Mouse (Mus musculus): ENCODE measurements around the gene 1110051M20Rik. TPM values are rescaled to one million over a fixed set of nuclear protein-coding genes. Genes with fewer than 3 reads are reported as not detected.

1110051M20Rik gene
- total and polyA plus RNA-seq, 3 experiments, result 0.05 to 0.76 TPM; not detected in 1

DNA sequence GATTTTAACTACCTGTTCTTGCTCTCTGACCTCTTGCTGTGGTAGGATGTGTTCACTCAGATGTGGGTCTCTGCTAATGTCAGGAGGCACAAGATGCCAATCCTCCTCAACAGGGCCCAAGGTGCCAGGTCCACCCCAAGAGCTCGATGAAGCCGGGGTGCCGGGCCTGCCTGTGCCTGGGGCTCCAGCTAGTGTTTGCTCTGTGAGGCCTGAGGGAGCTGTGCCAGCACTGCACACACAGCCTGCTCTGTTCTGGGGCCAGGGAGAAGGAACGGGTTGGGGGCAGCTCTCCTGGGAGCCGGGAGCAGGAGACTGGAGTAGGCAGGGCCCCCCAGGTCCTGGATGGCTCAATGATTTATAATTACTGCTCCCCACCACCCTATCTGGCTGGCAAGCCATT lies 186.4 kb downstream of the 1110051M20Rik start:
- Histone ChIP-seq H3K4me3 (ENCODE audit: low read depth, low read length) (no peak overlapping the region), H3K27me3 (ENCODE audit: insufficient read depth, low read length) (peaks cover 91% of the 10 kb centered on the region), H3K9me3 (replicated peaks) (no peaks in the 10 kb centered on the region), H3K4me1 (ENCODE audit: insufficient read depth, low read depth, low read length) (peaks cover 24% of the 10 kb centered on the region), H3K36me3 (replicated peaks) (no peaks in the 10 kb centered on the region)
- ATAC-seq (ENCODE audit: extremely low read depth, insufficient number of reproducible peaks, low FRiP score, poor library complexity, severe bottlenecking), result no peak
- no peak for DNase-seq (ENCODE audit: low spot score)
- no peak for TF ChIP-seq TAL1 (conservative IDR thresholded peaks at IDR 0.05; ENCODE audit: low read depth, low read length)
- TF ChIP-seq GATA2 (IDR thresholded peaks at IDR 0.05; ENCODE audit: borderline replicate concordance, low read depth, low read length), result no peak
- TF ChIP-seq CTCF (IDR thresholded peaks at IDR 0.05; ENCODE audit: low read depth, low read length), result no peak
- TF ChIP-seq POLR2AphosphoS5 (IDR thresholded peaks at IDR 0.05; ENCODE audit: insufficient replicate concordance, low read depth, low read length), result no peak
- TF ChIP-seq GATA1 (IDR thresholded peaks at IDR 0.05; ENCODE audit: borderline replicate concordance, low read length), result no peak

- Histone ChIP-seq H3K36me3 (replicated peaks) (no peaks in the 10 kb centered on the region), H3K4me1 (ENCODE audit: insufficient read depth, low read depth, low read length) (peaks cover 29% of the 10 kb centered on the region), H3K27me3 (ENCODE audit: insufficient read depth, low read length) (peaks cover 92% of the 10 kb centered on the region), H3K4me3 (ENCODE audit: low read depth, low read length) (peak overlapping the region; percentile 69), H3K9me3 (replicated peaks) (no peaks in the 10 kb centered on the region)
- no peak for ATAC-seq (ENCODE audit: extremely low read depth, insufficient number of reproducible peaks, low FRiP score, poor library complexity, severe bottlenecking)
- TF ChIP-seq GATA1 (IDR thresholded peaks at IDR 0.05; ENCODE audit: borderline replicate concordance, low read length), result no peak
- TF ChIP-seq GATA2 (IDR thresholded peaks at IDR 0.05; ENCODE audit: borderline replicate concordance, low read depth, low read length), result no peak
- TF ChIP-seq CTCF (IDR thresholded peaks at IDR 0.05; ENCODE audit: low read depth, low read length), result no peak
- no peak for TF ChIP-seq POLR2AphosphoS5 (IDR thresholded peaks at IDR 0.05; ENCODE audit: insufficient replicate concordance, low read depth, low read length)
- TF ChIP-seq TAL1 (conservative IDR thresholded peaks at IDR 0.05; ENCODE audit: low read depth, low read length), result no peak
- no peak for DNase-seq (ENCODE audit: low spot score)
Measured at GRCm38 (mm10) chr2:91257126-91257980, 187.2 kb downstream of the 1110051M20Rik start.

DNA sequence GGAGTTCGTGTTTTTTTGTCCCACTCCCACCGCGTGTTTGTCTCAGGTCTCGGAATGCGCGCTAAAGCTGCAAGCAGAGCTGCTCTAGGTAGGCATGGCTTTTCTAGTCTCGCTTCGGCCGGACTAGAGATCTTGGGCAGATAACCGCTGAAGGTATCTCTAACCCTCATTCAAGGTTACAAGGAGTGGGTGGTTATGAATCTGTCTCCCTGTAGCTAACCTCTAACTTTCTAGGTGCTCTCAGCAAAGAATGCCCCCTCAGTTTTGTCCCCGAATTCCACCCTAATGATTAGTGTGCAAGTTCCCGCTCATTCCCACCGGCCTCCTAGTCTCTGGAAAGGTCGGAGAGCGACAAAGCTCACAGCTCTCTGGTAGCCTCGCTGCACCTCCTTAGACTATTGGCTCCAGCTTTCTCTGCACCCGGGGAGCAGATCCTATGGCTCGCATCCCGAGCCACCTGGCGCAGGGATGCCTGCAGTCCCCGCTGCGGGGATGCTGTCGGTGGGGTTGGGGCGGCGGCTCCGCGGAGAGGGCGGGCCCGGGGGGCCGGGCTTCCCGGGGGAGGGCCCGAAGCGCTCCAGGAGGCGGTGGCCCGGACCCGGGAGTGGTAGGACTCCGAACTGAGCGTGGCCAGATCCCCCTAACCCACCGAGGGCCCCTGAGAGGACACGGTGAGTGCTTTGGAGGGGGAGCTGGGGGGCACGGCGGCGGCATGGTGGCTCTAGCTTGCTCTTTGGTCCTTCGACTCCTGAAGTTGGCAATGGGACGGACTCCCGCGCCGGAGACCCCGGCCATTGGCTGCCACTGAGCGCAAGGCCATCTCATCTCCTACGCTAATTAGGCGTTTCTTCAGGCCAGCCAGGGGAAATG lies 188.0 kb downstream of the 1110051M20Rik start:
- no peak for DNase-seq (ENCODE audit: low spot score)

DNA sequence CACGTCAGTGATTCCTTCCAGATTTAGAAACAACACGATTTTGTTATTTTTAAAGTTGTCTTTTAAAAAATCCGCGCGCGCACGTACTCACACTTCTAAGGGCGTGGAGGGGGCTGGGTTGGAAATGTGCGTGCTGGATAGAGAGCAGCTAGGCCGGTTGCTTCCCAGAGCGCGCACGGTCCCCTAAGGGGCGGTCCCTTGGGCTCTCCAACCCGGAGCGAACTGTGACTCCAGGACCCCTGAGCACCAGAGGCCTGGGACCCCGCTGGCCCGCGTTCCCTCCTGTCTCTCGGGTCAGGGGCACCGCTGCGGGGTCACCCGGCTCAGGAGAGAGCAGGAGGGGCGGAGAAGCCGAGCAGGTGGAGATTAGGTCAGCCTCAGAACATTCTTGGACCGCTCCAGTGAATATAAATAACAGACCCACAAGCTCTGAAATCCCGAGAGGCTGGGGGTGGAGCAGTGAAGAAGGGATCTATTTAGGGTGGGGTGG lies 188.8 kb downstream of the 1110051M20Rik start, which contains the start of gene Pacsin3:
Pacsin3 (plus strand) TSS at position 294 of the 490 bp plus-strand sequence.
- TF ChIP-seq GATA2 (IDR thresholded peaks at IDR 0.05; ENCODE audit: borderline replicate concordance, low read depth, low read length) (no peak), GATA1 (IDR thresholded peaks at IDR 0.05; ENCODE audit: borderline replicate concordance, low read length) (no peak), TAL1 (conservative IDR thresholded peaks at IDR 0.05; ENCODE audit: low read depth, low read length) (no peak), POLR2AphosphoS5 (IDR thresholded peaks at IDR 0.05; ENCODE audit: insufficient replicate concordance, low read depth, low read length) (no peak), CTCF (IDR thresholded peaks at IDR 0.05; ENCODE audit: low read depth, low read length) (no peak)
- Histone ChIP-seq H3K9me3 (replicated peaks) (no peaks in the 10 kb centered on the region), H3K36me3 (replicated peaks) (no peaks in the 10 kb centered on the region), H3K4me3 (ENCODE audit: low read depth, low read length) (peak within 1 kb of the TSS; percentile 69), H3K27me3 (ENCODE audit: insufficient read depth, low read length) (peaks cover 94% of the 10 kb centered on the region), H3K4me1 (ENCODE audit: insufficient read depth, low read depth, low read length) (peaks cover 31% of the 10 kb centered on the region)
- ATAC-seq (ENCODE audit: extremely low read depth, insufficient number of reproducible peaks, low FRiP score, poor library complexity, severe bottlenecking) (no peak), DNase-seq (ENCODE audit: low spot score) (no peak)

More for the DNA sequence above, 188.0 kb downstream of the 1110051M20Rik start:
- ATAC-seq (ENCODE audit: extremely low read depth, insufficient number of reproducible peaks, low FRiP score, poor library complexity, severe bottlenecking), result no peak
- no peaks in the 10 kb centered on the region for H3K36me3 ChIP-seq (replicated peaks)
- H3K4me1 ChIP-seq (ENCODE audit: insufficient read depth, low read depth, low read length), result peaks cover 34% of the 10 kb centered on the region
- no peaks in the 10 kb centered on the region for H3K9me3 ChIP-seq (replicated peaks)
- H3K4me3 ChIP-seq (ENCODE audit: low read depth, low read length), result peak overlapping the region; percentile 69
- H3K27me3 ChIP-seq (ENCODE audit: insufficient read depth, low read length), result peaks cover 96% of the 10 kb centered on the region
- TF ChIP-seq GATA2 (IDR thresholded peaks at IDR 0.05; ENCODE audit: borderline replicate concordance, low read depth, low read length), result no peak
- TF ChIP-seq CTCF (IDR thresholded peaks at IDR 0.05; ENCODE audit: low read depth, low read length), result no peak
- TF ChIP-seq GATA1 (IDR thresholded peaks at IDR 0.05; ENCODE audit: borderline replicate concordance, low read length), result no peak
- TF ChIP-seq POLR2AphosphoS5 (IDR thresholded peaks at IDR 0.05; ENCODE audit: insufficient replicate concordance, low read depth, low read length), result no peak
- TF ChIP-seq TAL1 (conservative IDR thresholded peaks at IDR 0.05; ENCODE audit: low read depth, low read length), result no peak

GRCm38 (mm10) chr2:91254725-91255380 lies 189.7 kb downstream of the 1110051M20Rik start:
- ATAC-seq (ENCODE audit: extremely low read depth, insufficient number of reproducible peaks, low FRiP score, poor library complexity, severe bottlenecking) (no peak), DNase-seq (ENCODE audit: low spot score) (no peak)
- no peak for TF ChIP-seq POLR2AphosphoS5 (IDR thresholded peaks at IDR 0.05; ENCODE audit: insufficient replicate concordance, low read depth, low read length)
- no peak for TF ChIP-seq TAL1 (conservative IDR thresholded peaks at IDR 0.05; ENCODE audit: low read depth, low read length)
- TF ChIP-seq GATA2 (IDR thresholded peaks at IDR 0.05; ENCODE audit: borderline replicate concordance, low read depth, low read length), result no peak
- no peak for TF ChIP-seq CTCF (IDR thresholded peaks at IDR 0.05; ENCODE audit: low read depth, low read length)
- peaks cover 86% of the 10 kb centered on the region for H3K27me3 ChIP-seq (ENCODE audit: insufficient read depth, low read length)
- H3K4me3 ChIP-seq (ENCODE audit: low read depth, low read length), result no peak overlapping the region
- H3K36me3 ChIP-seq (replicated peaks), result no peaks in the 10 kb centered on the region
- no peaks in the 10 kb centered on the region for H3K9me3 ChIP-seq (replicated peaks)
- peaks cover 35% of the 10 kb centered on the region for H3K4me1 ChIP-seq (ENCODE audit: insufficient read depth, low read depth, low read length)
